Mouse (Mus musculus): ENCODE data around the gene Gm14137. TPM values are rescaled to one million over a fixed set of nuclear protein-coding genes. Genes with fewer than 3 reads are reported as not detected.
A peak's percentile ranks its signal among the peaks of the same experiment; 100 is the strongest.

Gene Gm14137
- polyA plus RNA-seq, 1 experiment from 2014 or later = 0.13 TPM

GRCm38 (mm10) chr2:119152255-119152654 lies 22.1 kb upstream of the Gm14137 start:
- no peaks in the 10 kb centered on the region for H3K9me3 ChIP-seq (ENCODE audit: low read length)
- no peak overlapping the region for H3K4me3 ChIP-seq (ENCODE audit: low read depth, low read length)
- H3K4me2 ChIP-seq (replicated peaks; ENCODE audit: low read depth, low read length) = no peak overlapping the region
- no peak for ATAC-seq
- H3K4me1 ChIP-seq (ENCODE audit: insufficient read depth, low read depth, low read length) = no peaks in the 10 kb centered on the region; the same call in 1 of the 2 replicates
- DNase-seq (ENCODE audit: low spot score) = no peak
- TF ChIP-seq CTCF (IDR thresholded peaks at IDR 0.05) = no peak
- H3K27me3 ChIP-seq (replicated peaks; ENCODE audit: insufficient read depth, low read length) = no peaks in the 10 kb centered on the region
- WGBS = 76% methylated on average over 6 of the region's 6 CpGs
- no peak overlapping the region for H3K27ac ChIP-seq (ENCODE audit: low read length)
- peaks cover 8% of the 10 kb centered on the region for H3K36me3 ChIP-seq (ENCODE audit: insufficient read depth, low read length)
- no peak overlapping the region for H3K9ac ChIP-seq (replicated peaks; ENCODE audit: low read depth)

GRCm38 (mm10) chr2:119154683-119155082 lies 19.6 kb upstream of the Gm14137 start:
- WGBS = 85% methylated on average over 2 of the region's 2 CpGs
- H3K9ac ChIP-seq (replicated peaks; ENCODE audit: low read depth) = no peak overlapping the region
- no peak overlapping the region for H3K27ac ChIP-seq (ENCODE audit: low read length)
- no peak overlapping the region for H3K4me3 ChIP-seq (ENCODE audit: low read depth, low read length)
- no peaks in the 10 kb centered on the region; the same call in 1 of the 2 replicates for H3K36me3 ChIP-seq (ENCODE audit: insufficient read depth, low read length)
- H3K4me2 ChIP-seq (replicated peaks; ENCODE audit: low read depth, low read length) = no peak overlapping the region
- no peaks in the 10 kb centered on the region for H3K9me3 ChIP-seq (ENCODE audit: low read length)
- H3K4me1 ChIP-seq (ENCODE audit: insufficient read depth, low read depth, low read length) = no peaks in the 10 kb centered on the region; the same call in 1 of the 2 replicates
- TF ChIP-seq EP300 (IDR thresholded peaks at IDR 0.05) = no peak
- no peak for TF ChIP-seq CTCF (IDR thresholded peaks at IDR 0.05)
- ATAC-seq (no peak), DNase-seq (ENCODE audit: low spot score) (no peak)
- no peaks in the 10 kb centered on the region for H3K27me3 ChIP-seq (replicated peaks; ENCODE audit: insufficient read depth, low read length)

- no peak for TF ChIP-seq EP300 (IDR thresholded peaks at IDR 0.05)
- TF ChIP-seq CTCF (IDR thresholded peaks at IDR 0.05) = no peak
- no peaks in the 10 kb centered on the region; the same call in 1 of the 2 replicates for H3K4me1 ChIP-seq (ENCODE audit: insufficient read depth, low read depth, low read length)
- H3K4me2 ChIP-seq (replicated peaks; ENCODE audit: low read depth, low read length) = peak overlapping the region; percentile 84; the same call in 1 of the 2 replicates
- H3K9ac ChIP-seq (replicated peaks; ENCODE audit: low read depth) = 0 out of 2 replicates have a peak overlapping the region, but pooled peaks have one; percentile 84
- ATAC-seq = no peak
- DNase-seq (ENCODE audit: low spot score) = no peak
- WGBS = 67% methylated on average over 9 of the region's 9 CpGs
- no peaks in the 10 kb centered on the region for H3K9me3 ChIP-seq (ENCODE audit: low read length)
- H3K27ac ChIP-seq (ENCODE audit: low read length) = no peak overlapping the region
- H3K27me3 ChIP-seq (replicated peaks; ENCODE audit: insufficient read depth, low read length) = no peaks in the 10 kb centered on the region
- H3K4me3 ChIP-seq (ENCODE audit: low read depth, low read length) = no peak overlapping the region; the same call in 1 of the 2 replicates
- no peaks in the 10 kb centered on the region; the same call in 1 of the 2 replicates for H3K36me3 ChIP-seq (ENCODE audit: insufficient read depth, low read length)
These were observed 18.9 kb upstream of the Gm14137 start for GRCm38 (mm10) chr2:119155388-119155787.

GRCm38 (mm10) chr2:119156081-119156680 lies 18.1 kb upstream of the Gm14137 start:
- ATAC-seq = peak; percentile 46; the same call in 1 of the 2 replicates
- WGBS = 3% methylated on average over 31 of the region's 34 CpGs
- peak; percentile 24 for DNase-seq (ENCODE audit: low spot score)
- H3K9me3 ChIP-seq (ENCODE audit: low read length) = no peaks in the 10 kb centered on the region
- TF ChIP-seq CTCF (IDR thresholded peaks at IDR 0.05) = no peak
- TF ChIP-seq EP300 (IDR thresholded peaks at IDR 0.05) = no peak
- H3K27me3 ChIP-seq (replicated peaks; ENCODE audit: insufficient read depth, low read length) = no peaks in the 10 kb centered on the region
- H3K27ac ChIP-seq (ENCODE audit: low read length) = peak overlapping the region; percentile 74
- no peaks in the 10 kb centered on the region; the same call in 1 of the 2 replicates for H3K4me1 ChIP-seq (ENCODE audit: insufficient read depth, low read depth, low read length)
- H3K36me3 ChIP-seq (ENCODE audit: insufficient read depth, low read length) = no peaks in the 10 kb centered on the region; the same call in 1 of the 2 replicates
- peak overlapping the region; percentile 84 for H3K4me2 ChIP-seq (replicated peaks; ENCODE audit: low read depth, low read length)
- H3K4me3 ChIP-seq (ENCODE audit: low read depth, low read length) = peak overlapping the region; percentile 98
- H3K9ac ChIP-seq (replicated peaks; ENCODE audit: low read depth) = peak overlapping the region; percentile 84

GRCm38 (mm10) chr2:119156681-119157572 lies 17.4 kb upstream of the Gm14137 start, which contains the start of gene Rmdn3:
TSS of gene Rmdn3 (minus strand) at chr2:119157034.
- peak within 1 kb of the TSS; percentile 84 for H3K4me2 ChIP-seq (replicated peaks; ENCODE audit: low read depth, low read length)
- H3K36me3 ChIP-seq (ENCODE audit: insufficient read depth, low read length) = no peaks in the 10 kb centered on the region
- peak within 1 kb of the TSS; percentile 74 for H3K27ac ChIP-seq (ENCODE audit: low read length)
- H3K27me3 ChIP-seq (replicated peaks; ENCODE audit: insufficient read depth, low read length) = no peaks in the 10 kb centered on the region
- TF ChIP-seq EP300 (IDR thresholded peaks at IDR 0.05) (no peak), CTCF (IDR thresholded peaks at IDR 0.05) (no peak)
- peak within 1 kb of the TSS; percentile 98 for H3K4me3 ChIP-seq (ENCODE audit: low read depth, low read length)
- H3K4me1 ChIP-seq (ENCODE audit: insufficient read depth, low read depth, low read length) = no peaks in the 10 kb centered on the region; the same call in 1 of the 2 replicates
- peak within 1 kb of the TSS; percentile 84 for H3K9ac ChIP-seq (replicated peaks; ENCODE audit: low read depth)
- no peaks in the 10 kb centered on the region for H3K9me3 ChIP-seq (ENCODE audit: low read length)
- DNase-seq (ENCODE audit: low spot score) = peak; percentile 97
- ATAC-seq = peak; percentile 92
- under 1% methylated on average over 54 of the region's 57 CpGs for WGBS

GRCm38 (mm10) chr2:119157836-119158235 lies 16.5 kb upstream of the Gm14137 start:
- no peaks in the 10 kb centered on the region for H3K9me3 ChIP-seq (ENCODE audit: low read length)
- no peak overlapping the region for H3K27ac ChIP-seq (ENCODE audit: low read length)
- no peak overlapping the region for H3K9ac ChIP-seq (replicated peaks; ENCODE audit: low read depth)
- H3K27me3 ChIP-seq (replicated peaks; ENCODE audit: insufficient read depth, low read length) = no peaks in the 10 kb centered on the region
- H3K36me3 ChIP-seq (ENCODE audit: insufficient read depth, low read length) = no peaks in the 10 kb centered on the region
- H3K4me3 ChIP-seq (ENCODE audit: low read depth, low read length) = no peak overlapping the region
- no peak for TF ChIP-seq EP300 (IDR thresholded peaks at IDR 0.05)
- TF ChIP-seq CTCF (IDR thresholded peaks at IDR 0.05) = no peak
- ATAC-seq = no peak
- no peak for DNase-seq (ENCODE audit: low spot score)
- no peak overlapping the region for H3K4me2 ChIP-seq (replicated peaks; ENCODE audit: low read depth, low read length)
- H3K4me1 ChIP-seq (ENCODE audit: insufficient read depth, low read depth, low read length) = no peaks in the 10 kb centered on the region; the same call in 1 of the 2 replicates

Data from lung, postnatal 0 days (tissue).